Mouse (Mus musculus) kidney, embryonic 14.5 days (tissue): ENCODE data around the gene Trpm2. TPM values are rescaled to one million over a fixed set of nuclear protein-coding genes. Genes with fewer than 3 reads are reported as not detected.
"Not testable (repeated sequence)": the region's sequence is repeated elsewhere in the genome, so short reads cannot be mapped to it uniquely, and the experiment has no call there.

Experiments
- ATAC-seq: fragments of 200-750 bp; cut with Nextera tagmentation; 2 replicates; pipeline ENCODE4 v1.8.0; 2017; ENCODE audit warnings: moderate number of reproducible peaks, mild to moderate bottlenecking, moderate TSS enrichment, moderate library complexity; ENCODE audit not compliant: low FRiP score, low TSS enrichment
- H3K27ac ChIP-seq: fragments of 300-500 bp; sonication (generic); 2 replicates; pipeline ENCODE4 v1.5.1; 2014; ENCODE audit warnings: low read depth, mild to moderate bottlenecking, low read length, moderate library complexity, mixed read lengths
- H3K27me3 ChIP-seq: fragments of 300-500 bp; sonication (generic); 2 replicates; pipeline ENCODE4 v1.6.1; 2014; ENCODE audit warnings: mild to moderate bottlenecking, low read length; ENCODE audit not compliant: control insufficient read depth, insufficient read depth
- H3K36me3 ChIP-seq: fragments of 300-500 bp; sonication (generic); 2 replicates; pipeline ENCODE4 v1.6.1; 2014; ENCODE audit warnings: low read length, mixed read lengths; ENCODE audit not compliant: control insufficient read depth, insufficient read depth
- H3K4me1 ChIP-seq: fragments of 300-500 bp; sonication (generic); 2 replicates; pipeline ENCODE4 v1.6.1; 2014; ENCODE audit warnings: low read length, mixed read lengths; ENCODE audit not compliant: control insufficient read depth, insufficient read depth
- H3K4me2 ChIP-seq: fragments of 300-500 bp; sonication (generic); replicated peaks from 2 replicates; pipeline ENCODE4 v1.6.1; 2014; ENCODE audit warnings: low read depth, mild to moderate bottlenecking, low read length
- H3K4me3 ChIP-seq: fragments of 300-500 bp; sonication (generic); 2 replicates; pipeline ENCODE4 v1.5.1; 2014; ENCODE audit warnings: mild to moderate bottlenecking, low read length
- H3K9ac ChIP-seq: fragments of 300-500 bp; sonication (generic); 2 replicates; pipeline ENCODE4 v1.6.1; 2014; ENCODE audit warnings: low read depth, mild to moderate bottlenecking, low read length, moderate library complexity
- H3K9me3 ChIP-seq: fragments of 300-500 bp; sonication (generic); 2 replicates; pipeline ENCODE4 v1.6.1; 2016; ENCODE audit warnings: low read length; ENCODE audit not compliant: control insufficient read depth
- WGBS: fragments of 180-500 bp; shearing (Covaris S2); extraction: QIAGEN DNeasy Blood & Tissue Kit; methylation state at CpG from one replicate; pipeline ENCODE4 v1.1.7; 2014; 5-methylcytosine and 5-hydroxymethylcytosine counted together
- polyA plus RNA-seq: library from polyadenylated mRNA; unstranded; fragments of >200 nt; fragmentation: Nextera tagmentation; extraction: Ambion mirVana; gene quantifications from 2 replicates; pipeline ENCODE4 v1.2.1, GENCODE M21; 2014

The Trpm2 gene
- polyA plus RNA-seq, 1 experiment from 2014 or later: 0.54 TPM

DNA sequence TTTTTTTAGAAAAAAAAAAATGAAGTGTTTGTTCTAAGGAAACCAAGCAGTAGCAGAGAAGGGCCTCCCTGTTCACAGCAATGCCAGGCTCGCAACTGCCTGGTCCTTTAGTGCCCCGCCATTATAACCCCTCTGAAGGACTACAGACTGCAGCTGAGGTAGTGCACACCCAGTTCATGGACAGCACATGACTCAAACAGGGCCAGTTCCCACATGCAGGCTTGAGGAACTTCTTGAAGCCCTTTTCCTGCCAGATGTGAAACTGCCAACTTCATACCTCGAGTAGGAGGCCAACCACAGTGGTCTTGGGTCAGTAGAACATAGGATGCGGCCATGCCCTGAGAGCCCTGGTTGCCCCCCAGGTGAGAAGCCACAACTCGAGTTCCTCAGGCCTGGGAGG, 4.0 kb upstream of the Trpm2 start:
- no peaks in the 10 kb centered on the region for H3K9me3 ChIP-seq
- ATAC-seq: no peak
- no peak overlapping the region for H3K27ac ChIP-seq

DNA sequence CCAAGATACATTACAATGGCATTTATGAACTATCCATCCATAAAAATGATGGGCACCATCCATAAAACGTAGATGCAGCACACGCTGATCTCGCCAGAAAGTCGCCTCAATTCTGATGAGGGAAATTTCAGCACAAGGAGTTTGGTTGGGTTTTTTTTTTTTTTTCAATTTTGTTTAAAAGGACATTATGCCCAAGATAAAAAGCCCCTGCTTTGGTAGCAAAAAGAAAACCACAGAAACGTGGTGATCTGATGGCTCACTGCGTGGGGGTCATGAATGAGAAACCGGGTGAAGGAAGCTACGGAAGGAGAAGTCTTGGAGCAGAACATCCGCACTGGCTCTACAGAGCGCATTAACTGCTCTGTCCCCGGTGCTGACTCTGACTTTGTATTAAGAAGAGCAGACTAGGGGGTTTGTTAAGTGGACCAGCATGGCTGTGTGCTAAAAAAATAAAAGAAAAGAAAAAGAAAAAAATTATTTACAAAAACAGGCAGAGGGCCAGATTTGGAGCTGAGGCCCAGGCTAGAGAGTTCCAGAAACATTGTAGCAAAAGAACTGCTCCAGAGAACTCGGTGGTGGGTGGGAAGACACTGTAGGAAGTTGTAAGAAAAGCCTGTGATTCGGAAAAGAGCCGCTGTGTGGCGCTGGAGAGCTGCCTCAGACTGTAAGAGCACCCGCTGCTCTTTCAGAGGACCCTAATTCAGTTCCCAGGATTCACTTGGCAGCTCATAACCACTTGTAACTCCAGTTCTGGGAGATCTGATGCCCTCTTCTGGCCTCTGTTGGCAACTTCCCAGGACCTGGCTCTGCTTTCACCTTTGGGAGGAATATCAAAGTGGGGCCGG, 1.6 kb upstream of the Trpm2 start:
- no peaks in the 10 kb centered on the region for H3K9me3 ChIP-seq
- H3K9ac ChIP-seq: no peak overlapping the region
- no peaks in the 10 kb centered on the region for H3K4me1 ChIP-seq
- H3K27ac ChIP-seq: no peak overlapping the region
- no peak overlapping the region for H3K4me2 ChIP-seq
- H3K4me3 ChIP-seq: no peak overlapping the region
- ATAC-seq: no peak
- peaks cover 22% of the 10 kb centered on the region for H3K27me3 ChIP-seq
- 63% methylated on average over 17 of the region's 17 CpGs for WGBS
- H3K36me3 ChIP-seq: no peaks in the 10 kb centered on the region

More for the DNA sequence above, 4.0 kb upstream of the Trpm2 start:
- H3K4me2 ChIP-seq: no peak overlapping the region
- H3K4me1 ChIP-seq: peaks cover 4% of the 10 kb centered on the region; the same call in 1 of the 2 replicates
- peaks cover 12% of the 10 kb centered on the region for H3K27me3 ChIP-seq
- H3K36me3 ChIP-seq: no peaks in the 10 kb centered on the region
- 68% methylated on average over 5 of the region's 5 CpGs for WGBS
- no peak overlapping the region for H3K4me3 ChIP-seq
- H3K9ac ChIP-seq: no peak overlapping the region

DNA sequence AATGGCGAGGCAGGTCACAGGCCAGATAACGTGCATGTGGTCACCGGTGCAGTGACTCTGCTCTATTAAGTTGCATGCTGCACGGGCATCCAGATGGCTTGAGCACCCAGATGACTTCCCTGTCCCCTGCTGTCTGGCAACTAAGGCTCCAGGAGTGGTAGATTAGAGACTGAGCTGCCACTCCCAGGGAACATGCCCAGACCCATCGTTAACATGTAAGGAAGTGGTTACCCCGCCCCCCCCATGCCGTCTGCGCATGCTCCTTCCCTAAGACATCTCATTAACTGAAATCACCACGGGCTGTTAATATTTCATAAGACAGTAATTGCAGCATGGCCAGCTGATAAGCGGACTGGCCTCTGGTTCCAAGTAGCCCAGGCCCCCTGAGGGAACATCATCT, 828 bp upstream of the Trpm2 start:
- H3K4me3 ChIP-seq: no peak overlapping the region
- H3K4me2 ChIP-seq: no peak overlapping the region
- 78% methylated on average over 10 of the region's 10 CpGs for WGBS
- H3K36me3 ChIP-seq: no peaks in the 10 kb centered on the region
- peaks cover 22% of the 10 kb centered on the region for H3K27me3 ChIP-seq
- no peaks in the 10 kb centered on the region for H3K9me3 ChIP-seq
- no peak overlapping the region for H3K27ac ChIP-seq
- ATAC-seq: no peak
- H3K4me1 ChIP-seq: no peaks in the 10 kb centered on the region
- no peak overlapping the region for H3K9ac ChIP-seq

DNA sequence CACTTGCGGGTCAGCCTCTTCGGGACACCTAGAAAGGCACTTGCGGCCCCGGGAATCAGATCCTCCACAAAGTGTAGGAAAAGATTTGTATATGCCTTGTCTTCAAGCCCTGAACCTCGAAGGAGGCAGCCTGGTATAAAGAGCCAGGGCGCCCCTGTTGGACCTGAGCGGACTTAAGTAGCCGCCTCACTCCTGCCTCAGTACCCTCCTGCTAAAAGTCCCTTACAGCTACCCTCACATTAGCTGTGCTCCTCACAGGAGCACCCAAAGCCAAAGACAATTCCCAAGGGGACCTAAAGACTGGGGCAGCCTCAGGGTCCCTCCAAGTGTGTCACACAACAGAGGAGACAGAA, 414 bp downstream of the Trpm2 start:
- WGBS: 9% methylated on average over 8 of the region's 8 CpGs
- H3K4me3 ChIP-seq: peak overlapping the region; percentile 32
- H3K9me3 ChIP-seq: no peaks in the 10 kb centered on the region
- ATAC-seq: no peak
- 0 out of 2 replicates have a peak overlapping the region, but pooled peaks have one; percentile 4 for H3K9ac ChIP-seq
- H3K4me1 ChIP-seq: no peaks in the 10 kb centered on the region
- H3K36me3 ChIP-seq: no peaks in the 10 kb centered on the region
- H3K4me2 ChIP-seq: peak overlapping the region; percentile 51
- peaks cover 22% of the 10 kb centered on the region for H3K27me3 ChIP-seq
- no peak overlapping the region for H3K27ac ChIP-seq

DNA sequence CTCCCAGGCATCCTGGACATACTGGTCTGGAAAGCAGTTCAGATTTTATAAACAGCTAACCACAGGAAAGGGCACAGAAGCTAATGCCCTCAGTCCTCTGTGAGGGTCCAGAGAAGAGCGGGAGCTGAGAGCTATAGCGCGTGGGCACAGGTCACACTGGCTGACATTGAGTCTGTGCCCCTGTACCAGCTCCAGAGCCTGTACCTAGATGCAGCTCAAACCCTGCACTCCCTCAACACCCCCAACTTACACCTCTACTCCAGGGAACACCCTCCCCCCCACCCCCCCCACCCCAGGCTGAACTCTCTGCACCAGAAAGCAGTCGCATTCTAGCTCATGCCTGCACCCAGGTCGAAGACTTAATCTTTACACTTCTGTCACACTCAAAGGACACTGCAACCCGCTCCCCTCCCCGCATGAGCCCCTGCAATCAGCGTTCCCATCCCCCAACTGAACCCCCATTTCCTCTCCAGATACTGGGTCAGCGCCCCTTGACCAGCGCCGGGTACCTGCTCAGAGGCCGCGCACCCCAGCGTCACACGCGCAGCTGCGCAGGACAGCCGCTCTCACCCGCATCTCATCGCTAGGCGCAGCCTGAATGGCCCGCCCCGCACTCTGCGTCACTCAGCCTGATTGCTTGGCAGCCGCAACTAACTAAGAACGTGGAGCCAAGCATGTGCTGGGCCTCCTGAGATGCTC, 940 bp downstream of the Trpm2 start:
- WGBS: 6% methylated on average over 26 of the region's 26 CpGs
- H3K9ac ChIP-seq: 0 out of 2 replicates have a peak overlapping the region, but pooled peaks have one; percentile 4
- ATAC-seq: 0 out of 2 replicates have a peak, but pooled peaks have one; percentile 28

DNA sequence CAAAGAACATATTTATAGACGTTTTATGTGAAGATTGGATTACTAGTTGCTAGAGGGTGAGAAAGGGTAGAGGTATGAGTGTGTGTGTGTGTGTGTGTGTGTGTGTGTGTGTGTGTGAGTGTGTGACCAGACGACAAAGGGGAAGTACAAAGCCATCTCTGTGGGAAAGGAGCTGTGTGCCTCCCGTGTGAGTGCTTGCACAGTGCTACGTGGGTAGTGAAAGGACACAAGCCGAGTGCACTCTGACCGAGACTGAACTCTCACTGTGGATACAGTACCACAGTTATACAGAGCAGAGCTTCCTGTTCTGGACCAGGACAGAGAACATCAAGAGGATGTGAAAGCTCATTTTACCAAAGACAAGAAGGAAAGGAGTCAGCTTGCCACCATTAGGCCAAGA, 6.4 kb downstream of the Trpm2 start:
- no peak overlapping the region for H3K4me2 ChIP-seq
- H3K4me1 ChIP-seq: no peaks in the 10 kb centered on the region
- no peak overlapping the region for H3K4me3 ChIP-seq
- H3K9ac ChIP-seq: no peak overlapping the region
- H3K36me3 ChIP-seq: no peaks in the 10 kb centered on the region
- ATAC-seq: no peak
- peaks cover 7% of the 10 kb centered on the region; the same call in 1 of the 2 replicates for H3K27me3 ChIP-seq
- H3K9me3 ChIP-seq: no peaks in the 10 kb centered on the region
- H3K27ac ChIP-seq: no peak overlapping the region
- WGBS: 86% methylated on average over 6 of the region's 6 CpGs

More for the DNA sequence above, 940 bp downstream of the Trpm2 start:
- H3K4me1 ChIP-seq: no peaks in the 10 kb centered on the region
- peaks cover 22% of the 10 kb centered on the region for H3K27me3 ChIP-seq
- H3K27ac ChIP-seq: no peak overlapping the region
- no peaks in the 10 kb centered on the region for H3K9me3 ChIP-seq
- H3K4me2 ChIP-seq: peak overlapping the region; percentile 51
- H3K36me3 ChIP-seq: no peaks in the 10 kb centered on the region
- peak overlapping the region; percentile 32 for H3K4me3 ChIP-seq

DNA sequence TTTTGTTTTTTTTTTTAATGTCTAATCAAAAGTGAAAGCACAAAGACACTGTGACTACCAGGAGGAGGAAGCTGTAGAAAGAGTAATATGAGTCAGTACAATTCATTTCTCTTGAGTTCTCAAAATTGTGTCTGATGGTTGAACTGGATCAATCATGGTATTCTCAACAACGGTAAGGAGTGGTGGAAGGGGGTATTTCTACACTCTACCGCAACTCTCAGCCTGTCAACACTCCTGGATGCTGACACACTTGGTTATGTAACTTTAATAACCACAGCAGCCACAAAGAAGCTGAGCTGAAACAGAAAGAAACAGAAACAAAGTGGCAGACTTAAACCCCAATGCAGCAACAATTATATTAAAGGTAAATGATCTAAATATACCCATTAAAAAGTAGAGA, 7.6 kb downstream of the Trpm2 start:
- Histone ChIP-seq H3K27ac (no peak overlapping the region), H3K27me3 (no peaks in the 10 kb centered on the region), H3K9ac (no peak overlapping the region), H3K9me3 (no peaks in the 10 kb centered on the region), H3K36me3 (no peaks in the 10 kb centered on the region), H3K4me1 (no peaks in the 10 kb centered on the region), H3K4me2 (no peak overlapping the region), H3K4me3 (no peak overlapping the region)
- no peak for ATAC-seq
- WGBS: 90% methylated on average over 2 of the region's 2 CpGs

- 93% methylated on average over 8 of the region's 12 CpGs for WGBS
Observed at GRCm38 (mm10) chr10:77950468-77950867, 19.9 kb downstream of the Trpm2 start.

GRCm38 (mm10) chr10:77939685-77940084, 30.7 kb downstream of the Trpm2 start:
- no peaks in the 10 kb centered on the region for H3K4me1 ChIP-seq
- WGBS: 73% methylated on average over 2 of the region's 2 CpGs
- no peaks in the 10 kb centered on the region for H3K36me3 ChIP-seq
- no peaks in the 10 kb centered on the region for H3K9me3 ChIP-seq
- ATAC-seq: no peak
- H3K4me3 ChIP-seq: no peak overlapping the region
- no peak overlapping the region for H3K27ac ChIP-seq
- no peak overlapping the region for H3K9ac ChIP-seq
- no peaks in the 10 kb centered on the region for H3K27me3 ChIP-seq
- no peak overlapping the region for H3K4me2 ChIP-seq

More at GRCm38 (mm10) chr10:77950468-77950867, 19.9 kb downstream of the Trpm2 start:
- H3K4me1 ChIP-seq, H3K4me2 ChIP-seq, H3K9ac ChIP-seq, H3K27ac ChIP-seq, H3K27me3 ChIP-seq, ATAC-seq, H3K4me3 ChIP-seq, H3K9me3 ChIP-seq, H3K36me3 ChIP-seq: not testable (repeated sequence)
